Mouse (Mus musculus) G1E (cell line): ENCODE measurements around the gene Itga9.

ENCODE experiments used
- CTCF ChIP-seq: IDR thresholded peaks from 2 replicates; pipeline ENCODE4 v1.5.1; 2012; ENCODE audit warnings: low read depth, low read length, inconsistent platforms, mixed read lengths
- TAL1 ChIP-seq: conservative IDR thresholded peaks from 2 replicates; pipeline ENCODE4 v1.6.1; 2012; ENCODE audit warnings: low read depth, low read length, inconsistent platforms, mixed read lengths

DNA sequence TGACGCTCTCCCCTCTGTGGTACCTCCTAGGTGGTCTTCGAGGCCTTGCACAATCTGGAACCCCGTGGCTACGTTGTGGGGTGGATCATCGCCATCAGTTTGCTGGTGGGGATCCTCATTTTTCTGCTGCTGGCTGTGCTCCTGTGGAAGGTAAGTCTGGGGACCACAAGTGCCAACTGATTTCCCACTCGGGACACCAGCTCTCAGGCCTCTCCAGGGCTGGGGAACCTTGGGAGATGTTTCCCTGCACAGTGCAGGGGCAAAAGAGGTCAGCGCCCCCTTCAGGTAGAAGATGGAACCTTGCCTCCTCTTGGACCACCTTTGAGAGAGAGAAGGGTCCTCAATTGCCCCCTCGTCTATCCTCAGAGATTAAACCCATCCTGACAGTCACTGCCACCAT is 281.2 kb downstream of the Itga9 start:
- TF ChIP-seq CTCF (no peak), TAL1 (no peak)
